11 mouse cellular contexts compared by ENCODE assay signal in genomic region chr3:97393079-97393478, GRCm38 (mm10). TPM values are rescaled to one million over a fixed set of nuclear protein-coding genes. Genes with fewer than 3 reads are reported as not detected.
DNase-seq lines count a peak whose midpoint lies in the region; TF ChIP-seq lines count a peak whose summit lies in the region.
"Had no signal": no experiment of that assay in that cellular context is flagged by ENCODE, and none has a peak within 500 bp of the region (broad histone marks: within the 10 kb centered on the region; RNA-seq: fewer than 3 reads in every experiment).

No protein-coding gene starts in this region.

- no peak for TF ChIP-seq POLR2A in small intestine, adult 2 months (IDR thresholded peaks at IDR 0.05; ENCODE audit: low read depth, low read length)

- H3K9me3 ChIP-seq in embryonic facial prominence, embryonic 10.5 days, result no peaks in the 10 kb centered on the region
- H3K9me3 ChIP-seq: limb, embryonic 15.5 days had no signal

- no peak overlapping the region for H3K27ac ChIP-seq in layer of hippocampus, adult 2 months
- H3K27ac ChIP-seq in embryonic facial prominence, embryonic 10.5 days (replicated peaks), result no peak overlapping the region
- H3K27ac ChIP-seq in small intestine, adult 2 months (ENCODE audit: insufficient read depth, low read depth, low read length), result no peak overlapping the region
- H3K27ac ChIP-seq: limb, embryonic 15.5 days had no signal

- TF ChIP-seq CTCF in layer of hippocampus, adult 2 months (conservative IDR thresholded peaks at IDR 0.05), result peak; percentile 80
- peak; percentile 28; the same call in 1 of the 2 replicates for TF ChIP-seq CTCF in small intestine, adult 2 months (IDR thresholded peaks at IDR 0.05; ENCODE audit: extremely low read depth, insufficient read length, insufficient replicate concordance, low read depth, low read length)

- H3K27me3 ChIP-seq in embryonic facial prominence, embryonic 10.5 days (replicated peaks; ENCODE audit: low read depth, poor library complexity, severe bottlenecking), result no peaks in the 10 kb centered on the region
- no peaks in the 10 kb centered on the region for H3K27me3 ChIP-seq in small intestine, adult 2 months (ENCODE audit: control insufficient read depth, insufficient read depth, low read length)
- H3K27me3 ChIP-seq: limb, embryonic 15.5 days had no signal

- H3K36me3 ChIP-seq in embryonic facial prominence, embryonic 10.5 days (replicated peaks), result no peaks in the 10 kb centered on the region
- no peaks in the 10 kb centered on the region for H3K36me3 ChIP-seq in small intestine, adult 2 months (ENCODE audit: control insufficient read depth, insufficient read depth, low read length)
- H3K36me3 ChIP-seq: limb, embryonic 15.5 days had no signal

- DNase-seq in adrenal gland, postnatal 10 days, result peak; percentile 22
- DNase-seq in adrenal gland, adult 8-10 months, result no peak
- DNase-seq in layer of hippocampus, adult 2 months (ENCODE audit: low spot score in 2 of 2), result no peak
- no peak for DNase-seq in layer of hippocampus, adult 9-11 months
- DNase-seq in embryonic facial prominence, embryonic 10.5 days (ENCODE audit: low spot score), result peak; percentile 15
- no peak for DNase-seq in ovary, postnatal 36 days (ENCODE audit: low spot score)
- no peak for DNase-seq in adrenal gland, adult 2 months

- 66% methylated on average over 5 of the region's 5 CpGs for WGBS in embryonic facial prominence, embryonic 10.5 days
- WGBS in small intestine, adult 2 months, result 69% methylated on average over 5 of the region's 5 CpGs

- H3K4me3 ChIP-seq in layer of hippocampus, adult 2 months, result no peak overlapping the region
- no peak overlapping the region for H3K4me3 ChIP-seq in embryonic facial prominence, embryonic 10.5 days
- H3K4me3 ChIP-seq in small intestine, adult 2 months (ENCODE audit: low read depth, low read length), result no peak overlapping the region
- H3K4me3 ChIP-seq: erythroblast, embryonic 14.5 days; limb, embryonic 15.5 days had no signal

- H3K4me1 ChIP-seq in embryonic facial prominence, embryonic 10.5 days, result no peaks in the 10 kb centered on the region
- no peaks in the 10 kb centered on the region for H3K4me1 ChIP-seq in small intestine, adult 2 months (ENCODE audit: control insufficient read depth, insufficient read depth, insufficient read length, low read length)
- H3K4me1 ChIP-seq: limb, embryonic 15.5 days had no signal

RNA-seq across cellular contexts. Expression of gene Olfr1402, which starts 28.7 kb away (rescaled TPM):
- total RNA-seq in adrenal gland, postnatal 10 days (2021), result not detected
- total RNA-seq in adrenal gland, adult 8-10 months (2022), result not detected
- total RNA-seq in layer of hippocampus, adult 2 months (2021), result not detected
- not detected in 2 replicates for polyA plus RNA-seq in embryonic facial prominence, embryonic 10.5 days (2016; fragmentation: Nextera tagmentation; extraction: Ambion mirVana)
- polyA plus RNA-seq in small intestine, adult 2 months (2012; rRNA removed), result not detected in 2 replicates
- total RNA-seq in adrenal gland, adult 2 months (2021), result not detected
- not detected in 2 replicates for polyA plus RNA-seq in adrenal gland, adult 2 months (2012; rRNA removed)
- polyA plus RNA-seq: C2C12; erythroblast, embryonic 14.5 days; limb, embryonic 15.5 days had no signal

Comparison
In these comparisons a context has a peak if more than half of its experiments do, and no peak if none do; other contexts are left out.
1. DNase-seq: peak in adrenal gland, postnatal 10 days (single experiment) and embryonic facial prominence, embryonic 10.5 days (single experiment); none in adrenal gland, adult 8-10 months (single experiment), layer of hippocampus, adult 2 months (0 of 2), layer of hippocampus, adult 9-11 months (single experiment), ovary, postnatal 36 days (single experiment) and adrenal gland, adult 2 months (single experiment).